Mouse (Mus musculus) myocyte (in vitro differentiated cells): Measurements from ENCODE around the gene Ctdsp1.

ENCODE experiments used
- E2F4 ChIP-seq: IDR thresholded peaks from one replicate; pipeline ENCODE4 v1.6.1; 2011; ENCODE audit warnings: mild to moderate bottlenecking, control low read depth, moderate library complexity; ENCODE audit not compliant: insufficient read depth
- MAX ChIP-seq: IDR thresholded peaks from one replicate; pipeline ENCODE4 v1.6.1; 2011; ENCODE audit warnings: low read depth, mild to moderate bottlenecking, control low read depth
- MYOG ChIP-seq, 3 experiments: IDR thresholded peaks; one replicate each; pipeline ENCODE4 v1.6.1; 2011; ENCODE audit warnings: control low read depth in 2 of 3, low read depth in 2 of 3, mild to moderate bottlenecking in 2 of 3; ENCODE audit not compliant: insufficient read length in 2 of 3, control insufficient read depth in 1 of 3, insufficient read depth in 1 of 3
- POLR2A ChIP-seq: IDR thresholded peaks from one replicate; pipeline ENCODE4 v1.6.1; 2011; ENCODE audit warnings: low read depth, mild to moderate bottlenecking, control low read depth, moderate library complexity; ENCODE audit not compliant: insufficient read length
- POLR2AphosphoS2 ChIP-seq: IDR thresholded peaks from one replicate; pipeline ENCODE4 v1.6.1; 2011; ENCODE audit warnings: low read depth, control low read depth; ENCODE audit not compliant: insufficient read length
- REST ChIP-seq: IDR thresholded peaks from one replicate; pipeline ENCODE4 v1.6.1; 2011; ENCODE audit warnings: mild to moderate bottlenecking, control low read depth, moderate library complexity; ENCODE audit not compliant: insufficient read depth, insufficient read length
- TCF12 ChIP-seq: IDR thresholded peaks from one replicate; pipeline ENCODE4 v1.6.1; 2011; ENCODE audit warnings: mild to moderate bottlenecking, control low read depth; ENCODE audit not compliant: poor library complexity, insufficient read depth, severe bottlenecking
- TCF3 ChIP-seq: IDR thresholded peaks from one replicate; pipeline ENCODE4 v1.6.1; 2011; ENCODE audit warnings: low read depth, control low read depth; ENCODE audit not compliant: insufficient read length

DNA sequence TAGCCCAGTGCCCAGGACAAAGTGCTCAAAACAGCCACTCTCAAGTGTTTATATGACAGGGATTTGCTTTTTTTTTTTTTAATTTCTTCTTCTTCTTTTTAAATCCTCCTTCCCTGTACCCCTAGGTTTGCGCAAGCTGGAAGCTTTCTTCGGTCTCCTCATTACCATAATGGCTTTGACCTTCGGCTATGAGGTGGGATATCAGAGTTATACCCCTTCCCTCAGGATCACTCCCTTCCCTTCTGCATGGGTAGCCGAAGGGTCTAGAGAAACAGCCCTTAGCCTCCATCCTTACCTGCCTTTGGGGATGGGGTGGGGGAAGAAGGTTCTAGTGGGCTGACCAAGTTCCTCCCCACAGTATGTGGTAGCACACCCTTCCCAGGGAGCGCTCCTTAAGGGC is 10.8 kb upstream of the Ctdsp1 start:
- TF ChIP-seq TCF12, result no peak
- TF ChIP-seq MAX, result no peak
- TF ChIP-seq POLR2AphosphoS2, result no peak
- TF ChIP-seq POLR2A, result no peak
- no peak for TF ChIP-seq TCF3
- no peak for TF ChIP-seq REST
- no peak for TF ChIP-seq E2F4
- TF ChIP-seq MYOG (IDR thresholded peaks at IDR 0.05; ENCODE audit: control insufficient read depth in 1 of 3, insufficient read depth in 1 of 3, insufficient read length in 2 of 3, low read depth in 2 of 3), result no peak
